Mouse (Mus musculus) cerebellum, adult 18-20 months (tissue): ENCODE measurements around the gene Gpr45.

Source experiments
- DNase-seq, 2 experiments: peaks; one replicate each; pipeline ENCODE4 v3.0.0; 2021

Gpr45 gene

DNA sequence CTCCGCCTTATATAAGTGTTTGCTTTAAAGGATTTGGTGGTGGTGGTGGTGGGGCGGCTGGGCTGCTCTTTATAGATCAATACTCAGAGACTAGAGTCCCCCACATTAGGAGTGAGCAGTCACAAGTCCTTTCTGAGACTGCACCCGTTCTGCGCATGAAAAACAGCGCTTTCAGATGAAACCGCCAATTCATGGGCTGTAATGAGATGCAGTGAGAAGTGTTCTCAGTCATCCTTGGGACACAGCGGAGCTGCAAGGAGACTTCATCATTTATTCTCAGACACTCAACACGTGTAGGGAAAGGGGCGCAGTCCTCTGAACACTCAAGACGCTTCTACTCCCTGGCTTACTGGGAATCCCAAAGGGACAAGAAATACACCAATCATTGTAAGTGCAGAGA lies 95.1 kb downstream of the Gpr45 start:
- DNase-seq: no peak

DNA sequence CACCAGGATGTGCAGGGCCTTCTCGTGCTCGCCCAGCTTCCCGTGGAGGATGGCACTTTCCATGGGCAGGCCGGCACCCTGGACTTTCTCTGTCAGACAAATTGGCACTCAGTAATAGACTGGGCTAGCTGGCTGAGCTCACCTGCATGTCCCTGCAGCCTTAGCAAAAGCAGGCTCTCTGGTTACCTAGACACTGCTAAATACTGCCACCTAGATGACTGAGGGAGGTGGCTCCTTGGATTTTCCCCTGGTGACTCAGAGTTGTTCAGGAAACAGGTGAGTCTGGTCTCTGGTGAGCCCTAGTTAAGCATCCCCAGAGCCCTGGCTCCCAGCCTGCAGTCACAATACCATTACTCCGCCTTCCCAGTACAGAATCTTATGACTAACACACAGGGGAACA lies 99.2 kb downstream of the Gpr45 start:
- no peak for DNase-seq

DNA sequence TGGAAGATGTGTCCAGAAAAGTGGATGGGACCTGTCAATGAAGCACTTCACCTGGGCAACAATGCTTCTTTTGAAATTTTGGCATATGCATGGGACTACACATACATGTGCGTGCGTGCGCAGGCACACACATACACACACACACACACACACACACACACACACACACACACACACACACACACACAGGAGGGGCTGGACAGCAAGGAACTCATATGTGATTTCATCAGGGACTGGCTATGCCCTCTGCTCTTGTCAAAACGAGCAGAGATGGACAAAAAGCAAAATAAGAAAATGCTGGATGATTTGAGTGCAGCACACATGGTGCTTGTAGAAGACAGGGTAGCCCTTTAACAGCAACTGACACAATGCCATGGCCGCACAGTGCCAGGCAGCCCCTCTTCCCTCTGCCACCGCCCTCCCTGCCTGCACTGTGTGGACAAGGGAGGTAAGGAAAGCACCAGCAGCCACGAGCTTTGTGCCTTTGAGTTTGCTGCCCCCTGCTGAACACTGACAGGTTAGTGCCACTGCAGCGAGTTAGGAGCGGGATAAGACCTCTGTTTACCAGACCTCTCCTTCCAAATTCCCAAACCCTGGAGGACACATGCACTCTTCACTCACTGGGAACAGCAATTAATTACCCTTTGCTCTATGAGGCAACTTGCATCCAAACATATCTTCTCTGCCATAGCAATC lies 113.1 kb downstream of the Gpr45 start:
- peak; percentile 51 to 59 for DNase-seq

DNA sequence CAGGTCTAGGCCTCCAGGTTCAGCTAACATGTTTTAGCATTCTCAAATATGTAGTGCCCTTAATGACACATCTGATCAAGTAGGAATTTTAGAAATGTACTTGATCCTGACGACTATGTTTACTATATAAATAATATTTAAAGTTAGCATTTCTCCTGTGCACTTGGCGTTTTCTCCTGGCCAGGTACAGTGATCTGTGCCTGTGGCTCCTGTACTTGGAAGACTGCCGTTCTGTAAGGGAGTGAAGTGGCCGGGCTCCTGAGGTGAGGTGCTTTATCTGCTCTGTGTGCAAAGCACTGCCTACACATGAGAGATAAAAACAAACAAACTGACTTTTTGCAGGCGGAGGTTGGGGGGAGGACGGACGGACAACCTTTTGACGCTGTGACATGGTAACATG lies 113.9 kb downstream of the Gpr45 start:
- DNase-seq: no peak

DNA sequence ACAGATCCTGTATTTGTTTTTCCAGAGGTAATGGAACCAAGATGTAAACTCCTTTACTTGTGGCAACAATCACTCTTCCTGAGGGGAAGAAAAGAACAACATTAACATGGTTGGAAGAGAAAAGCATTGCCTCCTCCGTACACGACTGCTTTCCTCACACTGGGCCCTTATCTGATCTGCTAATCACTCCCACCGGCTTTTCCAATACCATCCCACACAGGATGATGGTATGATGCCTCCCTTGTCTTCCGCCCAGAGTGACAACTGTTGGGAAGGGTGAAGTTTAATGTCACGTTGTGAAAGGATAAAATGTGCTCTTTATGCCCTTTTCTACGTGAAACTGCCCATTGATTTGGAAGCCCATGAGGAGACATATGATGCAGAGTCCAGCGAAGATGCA lies 114.9 kb downstream of the Gpr45 start:
- no peak for DNase-seq

DNA sequence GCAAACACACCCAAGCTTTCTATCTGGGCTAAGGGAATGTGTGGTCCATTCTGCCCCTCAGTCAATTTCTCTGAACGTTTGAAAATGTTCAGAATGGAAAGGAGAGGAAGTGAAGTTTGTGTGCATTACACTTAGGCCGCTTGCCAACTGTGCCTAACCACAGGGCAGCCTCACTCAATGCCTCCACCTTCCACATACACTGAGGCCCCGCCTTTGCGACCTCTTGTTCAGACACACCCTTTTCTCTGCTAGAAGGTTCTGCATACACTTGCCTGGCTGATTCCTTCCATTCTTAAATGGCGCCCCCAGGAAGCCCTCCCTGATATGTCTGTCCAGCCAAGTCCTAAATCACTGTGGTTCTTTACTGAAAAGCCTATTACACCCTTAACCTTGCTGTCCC lies 118.1 kb downstream of the Gpr45 start:
- no peak for DNase-seq

DNA sequence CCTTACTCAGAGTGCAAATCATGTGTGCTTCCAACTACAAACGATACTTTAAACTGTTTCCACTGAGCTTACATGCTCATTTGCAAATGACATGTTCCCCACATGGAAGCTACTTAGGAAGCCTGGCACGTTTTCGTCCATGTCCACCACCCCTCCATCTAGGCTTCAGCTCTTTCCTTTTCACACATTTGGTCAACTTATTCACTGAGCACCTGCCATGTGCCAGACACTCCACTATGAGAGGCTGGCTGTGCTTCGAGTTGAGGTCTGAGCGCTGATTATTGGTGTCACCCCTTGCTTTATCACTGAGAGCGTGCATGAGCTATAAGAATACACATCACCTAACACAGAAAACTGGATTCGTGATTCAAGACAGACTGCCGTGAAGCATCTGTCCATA lies 119.4 kb downstream of the Gpr45 start:
- DNase-seq: no peak

DNA sequence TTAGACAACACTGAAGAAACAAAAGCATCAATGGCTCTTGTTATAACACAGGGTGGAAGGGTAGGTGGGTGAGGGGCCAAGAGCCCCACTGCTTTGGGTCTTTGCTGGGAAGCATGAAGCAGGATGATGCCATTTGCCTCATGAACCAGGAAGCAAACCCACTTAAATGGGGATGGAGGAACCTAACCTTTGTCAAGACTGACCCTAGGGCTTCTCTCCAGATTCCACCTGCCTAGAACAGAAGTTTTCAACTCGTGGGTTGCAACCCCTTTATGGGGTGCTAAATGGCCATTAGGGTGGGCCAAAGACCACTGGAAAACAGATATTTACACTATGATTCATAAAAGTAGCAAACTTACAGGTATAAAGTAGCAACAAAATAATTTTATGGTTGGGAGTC lies 119.9 kb downstream of the Gpr45 start:
- DNase-seq: no peak

DNA sequence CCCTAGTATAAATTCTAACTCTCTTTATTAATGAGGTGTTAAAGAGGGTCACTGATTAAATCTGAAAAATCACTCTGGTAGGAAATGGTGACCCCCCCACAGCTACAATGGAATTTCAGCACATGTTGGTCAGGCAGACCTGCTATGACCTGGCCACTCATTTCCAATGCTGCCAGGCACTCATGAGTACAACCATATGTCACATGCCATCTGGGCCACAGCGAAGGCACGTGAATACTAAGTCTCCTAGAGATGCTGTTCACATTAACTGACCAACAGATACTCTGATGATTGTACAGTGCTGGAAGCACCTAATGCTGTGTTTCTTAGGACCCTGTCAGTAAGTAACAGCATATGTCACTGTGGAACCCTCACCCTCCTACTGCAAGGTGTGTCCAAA lies 122.1 kb downstream of the Gpr45 start:
- DNase-seq: peak; percentile 60 to 74

DNA sequence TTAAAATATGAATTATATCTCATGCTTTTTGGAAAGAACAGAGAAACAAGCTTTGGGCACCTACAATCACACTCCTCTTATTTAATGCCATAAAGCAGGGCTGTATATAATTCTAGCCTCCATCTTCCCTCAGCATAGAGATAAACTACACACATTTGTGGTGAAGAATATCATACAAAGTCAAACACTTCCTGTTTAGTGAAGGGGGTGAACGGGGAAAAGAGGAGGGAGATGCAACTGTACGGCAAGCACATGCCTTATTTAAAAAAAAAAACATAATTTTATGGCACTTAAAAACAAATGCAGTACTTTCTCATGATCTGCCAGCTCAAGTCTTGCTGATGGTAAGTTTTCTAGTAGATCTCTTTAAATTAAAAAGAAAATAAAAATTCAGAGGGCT lies 125.5 kb downstream of the Gpr45 start:
- no peak for DNase-seq

DNA sequence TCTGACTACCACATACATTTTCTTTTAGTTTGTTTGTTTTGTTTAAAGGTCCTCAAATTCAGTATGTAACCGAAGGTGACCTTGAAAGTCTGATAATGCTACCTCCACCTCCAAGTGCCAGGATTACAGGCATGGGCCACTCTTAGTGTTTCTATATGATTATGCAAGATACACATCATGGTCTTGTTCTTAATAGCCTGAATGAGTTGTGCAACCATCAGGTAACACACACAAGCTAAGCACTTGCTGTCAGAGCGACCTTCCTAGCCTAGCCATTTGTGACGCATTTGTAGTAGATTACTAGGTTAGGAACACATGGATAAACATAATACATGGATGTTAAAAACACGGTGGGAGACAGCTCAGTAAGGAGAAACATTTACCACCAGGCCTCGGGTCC lies 130.3 kb downstream of the Gpr45 start:
- DNase-seq: no peak
